Mouse (Mus musculus): ENCODE results near the gene Bcor. TPM values are rescaled to one million over a fixed set of nuclear protein-coding genes. Genes with fewer than 3 reads are reported as not detected.
A peak's percentile ranks its signal among the peaks of the same experiment; 100 is the strongest.

The Bcor gene
- total RNA-seq, 2 experiments from 2014 or later: 24.7 to 27.3 TPM

GRCm38 (mm10) chrX:12010660-12011059 lies 149.5 kb downstream of the Bcor start:
- ATAC-seq (ENCODE audit: poor library complexity, severe bottlenecking): no peak

- ATAC-seq (ENCODE audit: poor library complexity, severe bottlenecking): no peak
Measured at GRCm38 (mm10) chrX:12009046-12009445, 151.1 kb downstream of the Bcor start.

GRCm38 (mm10) chrX:12007832-12008540 lies 152.2 kb downstream of the Bcor start:
- ATAC-seq (ENCODE audit: poor library complexity, severe bottlenecking): no peak

- ATAC-seq (ENCODE audit: poor library complexity, severe bottlenecking): peak; percentile 21
Measured at GRCm38 (mm10) chrX:12006882-12007753, 153.0 kb downstream of the Bcor start.

GRCm38 (mm10) chrX:12006031-12006881 lies 153.9 kb downstream of the Bcor start:
- peak; percentile 32 for ATAC-seq (ENCODE audit: poor library complexity, severe bottlenecking)

GRCm38 (mm10) chrX:12005181-12006030 lies 154.7 kb downstream of the Bcor start:
- ATAC-seq (ENCODE audit: poor library complexity, severe bottlenecking): peak; percentile 56

GRCm38 (mm10) chrX:12004416-12004815 lies 155.7 kb downstream of the Bcor start:
- ATAC-seq (ENCODE audit: poor library complexity, severe bottlenecking): no peak

GRCm38 (mm10) chrX:12003947-12004346 lies 156.2 kb downstream of the Bcor start:
- ATAC-seq (ENCODE audit: poor library complexity, severe bottlenecking): no peak

GRCm38 (mm10) chrX:12003539-12003938 lies 156.6 kb downstream of the Bcor start:
- no peak for ATAC-seq (ENCODE audit: poor library complexity, severe bottlenecking)

GRCm38 (mm10) chrX:12003106-12003505 lies 157.0 kb downstream of the Bcor start:
- ATAC-seq (ENCODE audit: poor library complexity, severe bottlenecking): no peak

- no peak for ATAC-seq (ENCODE audit: poor library complexity, severe bottlenecking)
Measured at GRCm38 (mm10) chrX:12002596-12002995, 157.6 kb downstream of the Bcor start.

- no peak for ATAC-seq (ENCODE audit: poor library complexity, severe bottlenecking)
Measured at GRCm38 (mm10) chrX:12001969-12002368, 158.2 kb downstream of the Bcor start.

- no peak for ATAC-seq (ENCODE audit: poor library complexity, severe bottlenecking)
Measured at GRCm38 (mm10) chrX:12001336-12001735, 158.8 kb downstream of the Bcor start.

GRCm38 (mm10) chrX:12000620-12001019 lies 159.5 kb downstream of the Bcor start:
- no peak for ATAC-seq (ENCODE audit: poor library complexity, severe bottlenecking)

- ATAC-seq (ENCODE audit: poor library complexity, severe bottlenecking): no peak
Measured at GRCm38 (mm10) chrX:11999951-12000350, 160.2 kb downstream of the Bcor start.

GRCm38 (mm10) chrX:11998934-11999336 lies 161.2 kb downstream of the Bcor start:
- ATAC-seq (ENCODE audit: poor library complexity, severe bottlenecking): peak; percentile 94

GRCm38 (mm10) chrX:11996891-11997290 lies 163.3 kb downstream of the Bcor start:
- ATAC-seq (ENCODE audit: poor library complexity, severe bottlenecking): no peak

GRCm38 (mm10) chrX:11996489-11996888 lies 163.7 kb downstream of the Bcor start:
- no peak for ATAC-seq (ENCODE audit: poor library complexity, severe bottlenecking)

GRCm38 (mm10) chrX:11993641-11994419 lies 166.3 kb downstream of the Bcor start:
- ATAC-seq (ENCODE audit: poor library complexity, severe bottlenecking): no peak

All from megakaryocyte, adult 5-6 weeks (primary cell).